Comparison of ENCODE assay signal across 13 mouse cellular contexts in the genomic region with DNA sequence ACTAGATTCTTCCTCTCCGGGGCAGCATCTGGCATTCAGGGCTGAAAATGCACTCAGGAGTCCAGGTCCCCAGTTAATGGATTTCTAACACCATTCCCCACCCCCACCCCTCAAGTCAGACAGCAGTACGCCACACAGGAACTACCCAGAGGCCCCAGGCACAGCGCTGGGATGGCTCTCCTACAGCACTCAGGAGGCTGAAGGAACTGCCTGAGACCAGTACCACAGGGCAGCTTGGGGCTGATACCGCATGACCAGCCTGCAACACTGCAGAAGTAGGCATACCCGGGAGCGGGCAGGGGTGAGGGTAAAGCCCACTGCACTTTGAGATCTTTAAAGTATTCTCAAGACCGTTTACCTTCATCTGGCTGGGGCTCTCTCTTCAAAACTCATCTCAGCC. TPM values are rescaled to one million over a fixed set of nuclear protein-coding genes. Genes with fewer than 3 reads are reported as not detected.
DNase-seq lines count a peak whose midpoint lies in the region; ATAC-seq and TF ChIP-seq lines count a peak whose summit lies in the region.
"Had no signal": no experiment of that assay in that cellular context is flagged by ENCODE, and none has a peak within 500 bp of the region (broad histone marks: within the 10 kb centered on the region; RNA-seq: fewer than 3 reads in every experiment).

No protein-coding gene starts in this region.

- 0 out of 2 replicates have a peak overlapping the region, but pooled peaks have one; percentile 3 for H3K4me3 ChIP-seq in liver, adult 2 months (ENCODE audit: insufficient read depth, low read depth, low read length)
- H3K4me3 ChIP-seq in embryonic facial prominence, embryonic 14.5 days (ENCODE audit: low read depth, low read length): no peak overlapping the region
- H3K4me3 ChIP-seq in limb, embryonic 11.5 days (ENCODE audit: low read depth, low read length): no peak overlapping the region
- no peak overlapping the region for H3K4me3 ChIP-seq in lung, postnatal 0 days (ENCODE audit: low read depth, low read length)
- H3K4me3 ChIP-seq: midbrain, embryonic 15.5 days had no signal

- H3K4me2 ChIP-seq in embryonic facial prominence, embryonic 14.5 days (ENCODE audit: low read depth, low read length): no peak overlapping the region; the same call in 1 of the 2 replicates
- H3K4me2 ChIP-seq in limb, embryonic 11.5 days (ENCODE audit: low read depth, severe bottlenecking): 0 out of 2 replicates have a peak overlapping the region, but pooled peaks have one; percentile 10
- H3K4me2 ChIP-seq in lung, postnatal 0 days (replicated peaks; ENCODE audit: low read depth, low read length): no peak overlapping the region
- H3K4me2 ChIP-seq: midbrain, embryonic 15.5 days had no signal

- H3K36me3 ChIP-seq in liver, adult 2 months (ENCODE audit: control insufficient read depth, insufficient read depth, low read length): no peaks in the 10 kb centered on the region
- H3K36me3 ChIP-seq in embryonic facial prominence, embryonic 14.5 days (ENCODE audit: control insufficient read depth, insufficient read depth, low read length): no peaks in the 10 kb centered on the region
- no peaks in the 10 kb centered on the region for H3K36me3 ChIP-seq in limb, embryonic 11.5 days (ENCODE audit: control insufficient read depth, insufficient read depth, low read length)
- H3K36me3 ChIP-seq in lung, postnatal 0 days (ENCODE audit: insufficient read depth, low read length): no peaks in the 10 kb centered on the region
- H3K36me3 ChIP-seq: midbrain, embryonic 15.5 days had no signal

- H3K27me3 ChIP-seq in liver, adult 2 months (ENCODE audit: control insufficient read depth, insufficient read depth, low read length): no peaks in the 10 kb centered on the region
- H3K27me3 ChIP-seq in embryonic facial prominence, embryonic 14.5 days (replicated peaks; ENCODE audit: control insufficient read depth, insufficient read depth, low read length): no peaks in the 10 kb centered on the region
- H3K27me3 ChIP-seq in limb, embryonic 11.5 days (ENCODE audit: control insufficient read depth, insufficient read depth, low read length): no peaks in the 10 kb centered on the region
- H3K27me3 ChIP-seq in lung, postnatal 0 days (replicated peaks; ENCODE audit: insufficient read depth, low read length): no peaks in the 10 kb centered on the region
- H3K27me3 ChIP-seq: midbrain, embryonic 15.5 days had no signal

- H3K4me1 ChIP-seq in liver, adult 2 months (ENCODE audit: control insufficient read depth, insufficient read depth, low read length): no peaks in the 10 kb centered on the region
- H3K4me1 ChIP-seq in embryonic facial prominence, embryonic 14.5 days (ENCODE audit: control insufficient read depth, insufficient read depth, low read length): peaks cover 19% of the 10 kb centered on the region
- peaks cover 12% of the 10 kb centered on the region; the same call in 1 of the 2 replicates for H3K4me1 ChIP-seq in limb, embryonic 11.5 days (ENCODE audit: control insufficient read depth, insufficient read depth, low read length)
- H3K4me1 ChIP-seq in lung, postnatal 0 days (ENCODE audit: insufficient read depth, low read depth, low read length): no peaks in the 10 kb centered on the region

- ATAC-seq in embryonic facial prominence, embryonic 14.5 days (ENCODE audit: low read depth): no peak
- 0 out of 2 replicates have a peak, but pooled peaks have one; percentile 22 for ATAC-seq in limb, embryonic 11.5 days (ENCODE audit: insufficient number of reproducible peaks, low FRiP score, low TSS enrichment, low read depth)
- ATAC-seq in lung, postnatal 0 days: no peak
- ATAC-seq: midbrain, embryonic 15.5 days had no signal

- peak overlapping the region; percentile 10; the same call in 1 of the 2 replicates for H3K27ac ChIP-seq in liver, adult 2 months (replicated peaks; ENCODE audit: insufficient read depth, low read depth, low read length)
- 0 out of 2 replicates have a peak overlapping the region, but pooled peaks have one; percentile 52 for H3K27ac ChIP-seq in embryonic facial prominence, embryonic 14.5 days (replicated peaks; ENCODE audit: low read depth, low read length)
- no peak overlapping the region for H3K27ac ChIP-seq in limb, embryonic 11.5 days (replicated peaks; ENCODE audit: low read depth, low read length)
- H3K27ac ChIP-seq in lung, postnatal 0 days (ENCODE audit: low read length): no peak overlapping the region
- H3K27ac ChIP-seq: midbrain, embryonic 15.5 days had no signal

- WGBS in liver, adult 2 months: 81% methylated on average over 7 of the region's 7 CpGs
- 66% methylated on average over 7 of the region's 7 CpGs for WGBS in embryonic facial prominence, embryonic 14.5 days
- WGBS in limb, embryonic 11.5 days: 65% methylated on average over 7 of the region's 7 CpGs
- whole genome bisulfite sequencing in lung, postnatal 0 days: 64% methylated on average over 7 of the region's 7 CpGs

- H3K9ac ChIP-seq in liver, adult 2 months (ENCODE audit: low read depth, low read length): no peak overlapping the region
- 0 out of 2 replicates have a peak overlapping the region, but pooled peaks have one; percentile 4 for H3K9ac ChIP-seq in embryonic facial prominence, embryonic 14.5 days (ENCODE audit: low read depth, low read length)
- H3K9ac ChIP-seq in limb, embryonic 11.5 days (ENCODE audit: low read length): peak overlapping the region; percentile 34; the same call in 1 of the 2 replicates
- no peak overlapping the region for H3K9ac ChIP-seq in lung, postnatal 0 days (replicated peaks; ENCODE audit: low read depth)
- H3K9ac ChIP-seq: midbrain, embryonic 15.5 days had no signal

- no peak for DNase-seq in liver, adult 2 months (ENCODE audit: extremely low read depth, low read depth, low spot score)
- DNase-seq in liver: no peak
- DNase-seq in embryonic facial prominence, embryonic 14.5 days (ENCODE audit: low spot score): no peak
- no peak for DNase-seq in limb, embryonic 11.5 days (ENCODE audit: low spot score)
- peak; percentile 23 for DNase-seq in mesoderm, embryonic 11.5 days (ENCODE audit: low read depth, low spot score)
- no peak for DNase-seq in lung, postnatal 0 days (ENCODE audit: low spot score)
- DNase-seq in right cerebral cortex, postnatal 4 days: no peak
- DNase-seq: cerebellum, adult 18-20 months; spleen, adult 18-20 months; thymus, postnatal 36 days had no signal

- no peaks in the 10 kb centered on the region for H3K9me3 ChIP-seq in embryonic facial prominence, embryonic 14.5 days (ENCODE audit: control insufficient read depth, low read length)
- no peaks in the 10 kb centered on the region for H3K9me3 ChIP-seq in limb, embryonic 11.5 days (ENCODE audit: control insufficient read depth, low read length)
- no peaks in the 10 kb centered on the region for H3K9me3 ChIP-seq in lung, postnatal 0 days (ENCODE audit: low read length)
- H3K9me3 ChIP-seq: midbrain, embryonic 15.5 days had no signal

- no peak for TF ChIP-seq POLR2A in liver, adult 2 months (IDR thresholded peaks at IDR 0.05; ENCODE audit: extremely low read depth, insufficient read depth, low read length)

- no peak for TF ChIP-seq CTCF in liver, adult 2 months (IDR thresholded peaks at IDR 0.05; ENCODE audit: low read depth, low read length)
- TF ChIP-seq CTCF in lung, postnatal 0 days (IDR thresholded peaks at IDR 0.05): no peak

- TF ChIP-seq EP300 in lung, postnatal 0 days (IDR thresholded peaks at IDR 0.05): no peak

- H3K79me2 ChIP-seq in liver, adult 2 months (ENCODE audit: control insufficient read depth, insufficient read depth, low read length): no peaks in the 10 kb centered on the region

RNA-seq across cellular contexts. Expression of a gene that starts 0.4 kb away (rescaled TPM):
- 0.18 and 0.54 TPM in 2 replicates for total RNA-seq in liver, adult 2 months (2014; rRNA removed)
- polyA plus RNA-seq in liver, adult 2 months (2012; rRNA removed): 0.56 and 1.6 TPM in 2 replicates
- polyA plus RNA-seq in embryonic facial prominence, embryonic 14.5 days (2014; fragmentation: Nextera tagmentation; extraction: Ambion mirVana): 5.2 and 5.5 TPM in 2 replicates
- 0.62 and 0.89 TPM in 2 replicates for polyA plus RNA-seq in limb, embryonic 11.5 days (2014; fragmentation: Nextera tagmentation; extraction: Ambion mirVana)
- 2.2 and 3.3 TPM in 2 replicates for polyA plus RNA-seq in lung, postnatal 0 days (2015; fragmentation: Nextera tagmentation; extraction: Ambion mirVana)

RNA-seq across cellular contexts. Expression of a gene that starts 17.5 kb away (rescaled TPM):
- 0.07 TPM in 1 of 2 replicates, not detected in the other for total RNA-seq in liver, adult 2 months (2014; rRNA removed)
- 0.02 and 0.05 TPM in 2 replicates for polyA plus RNA-seq in liver, adult 2 months (2012; rRNA removed)
- 5.1 and 6.7 TPM in 2 replicates for polyA plus RNA-seq in embryonic facial prominence, embryonic 14.5 days (2014; fragmentation: Nextera tagmentation; extraction: Ambion mirVana)
- 0.80 and 1.1 TPM in 2 replicates for polyA plus RNA-seq in limb, embryonic 11.5 days (2014; fragmentation: Nextera tagmentation; extraction: Ambion mirVana)
- 7.1 and 7.2 TPM in 2 replicates for polyA plus RNA-seq in lung, postnatal 0 days (2015; fragmentation: Nextera tagmentation; extraction: Ambion mirVana)

RNA-seq across cellular contexts. Expression of a gene that starts 28.0 kb away (rescaled TPM):
- 36.5 and 57.1 TPM in 2 replicates for total RNA-seq in liver, adult 2 months (2014; rRNA removed)
- 43.5 and 70.7 TPM in 2 replicates for polyA plus RNA-seq in liver, adult 2 months (2012; rRNA removed)
- polyA plus RNA-seq in embryonic facial prominence, embryonic 14.5 days (2014; fragmentation: Nextera tagmentation; extraction: Ambion mirVana): 2.0 and 2.8 TPM in 2 replicates
- 1.9 and 2.3 TPM in 2 replicates for polyA plus RNA-seq in limb, embryonic 11.5 days (2014; fragmentation: Nextera tagmentation; extraction: Ambion mirVana)
- polyA plus RNA-seq in lung, postnatal 0 days (2015; fragmentation: Nextera tagmentation; extraction: Ambion mirVana): 22.7 and 28.1 TPM in 2 replicates

RNA-seq across cellular contexts. Expression of a gene that starts 53.1 kb away (rescaled TPM):
- not detected in 2 replicates for total RNA-seq in liver, adult 2 months (2014; rRNA removed)
- polyA plus RNA-seq in liver, adult 2 months (2012; rRNA removed): not detected in 2 replicates
- polyA plus RNA-seq in embryonic facial prominence, embryonic 14.5 days (2014; fragmentation: Nextera tagmentation; extraction: Ambion mirVana): 11.5 and 11.8 TPM in 2 replicates
- polyA plus RNA-seq in limb, embryonic 11.5 days (2014; fragmentation: Nextera tagmentation; extraction: Ambion mirVana): not detected in 2 replicates
- not detected in 2 replicates for polyA plus RNA-seq in lung, postnatal 0 days (2015; fragmentation: Nextera tagmentation; extraction: Ambion mirVana)
- total RNA-seq: left cerebral cortex, postnatal 10 days had no signal
- polyA plus RNA-seq: heart, embryonic 14.5 days had no signal

RNA-seq across cellular contexts. Expression of a gene that starts 54.3 kb away (rescaled TPM):
- total RNA-seq in liver, adult 2 months (2014; rRNA removed): 23.6 and 25.2 TPM in 2 replicates
- polyA plus RNA-seq in liver, adult 2 months (2012; rRNA removed): 82.4 and 86.1 TPM in 2 replicates
- polyA plus RNA-seq in embryonic facial prominence, embryonic 14.5 days (2014; fragmentation: Nextera tagmentation; extraction: Ambion mirVana): 106 and 107 TPM in 2 replicates
- polyA plus RNA-seq in limb, embryonic 11.5 days (2014; fragmentation: Nextera tagmentation; extraction: Ambion mirVana): 117 and 120 TPM in 2 replicates
- 60.5 and 61.6 TPM in 2 replicates for polyA plus RNA-seq in lung, postnatal 0 days (2015; fragmentation: Nextera tagmentation; extraction: Ambion mirVana)

Comparison
In these comparisons a context has a peak if more than half of its experiments do, and no peak if none do; other contexts are left out.
1. H3K27ac ChIP-seq: peak in liver, adult 2 months (single experiment) and embryonic facial prominence, embryonic 14.5 days (single experiment); none in limb, embryonic 11.5 days (single experiment) and lung, postnatal 0 days (single experiment).
2. H3K9ac ChIP-seq: peak in embryonic facial prominence, embryonic 14.5 days (single experiment) and limb, embryonic 11.5 days (single experiment); none in liver, adult 2 months (single experiment) and lung, postnatal 0 days (single experiment).